Mouse (Mus musculus): ENCODE results near the gene Acot8. TPM values are rescaled to one million over a fixed set of nuclear protein-coding genes. Genes with fewer than 3 reads are reported as not detected.
A peak's percentile ranks its signal among the peaks of the same experiment; 100 is the strongest.

The Acot8 gene
- total RNA-seq, 1 experiment, result 46.4 TPM

DNA sequence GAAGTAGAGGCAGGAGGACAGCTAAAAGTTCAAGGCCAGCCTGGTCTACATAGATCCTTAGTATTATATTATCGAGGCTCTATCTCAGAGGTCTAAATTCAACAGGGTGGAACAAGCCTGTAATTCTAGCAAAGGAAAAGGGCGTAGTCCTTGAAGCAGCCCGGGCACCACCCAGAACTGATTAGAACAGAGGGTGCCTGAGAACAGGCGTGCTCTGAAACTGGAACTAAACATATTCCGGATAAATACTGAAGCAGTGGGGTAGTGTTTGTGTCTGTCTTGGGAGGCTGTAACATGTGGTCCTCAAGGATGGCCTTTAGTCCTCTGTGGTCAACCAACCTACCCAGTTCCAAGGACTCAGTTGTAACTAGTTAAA, 30.7 kb downstream of the Acot8 start:
- Histone ChIP-seq H3K36me3 (ENCODE audit: control insufficient read depth, insufficient read depth, low read length, poor library complexity, severe bottlenecking) (peaks cover 25% of the 10 kb centered on the region), H3K4me1 (ENCODE audit: control insufficient read depth in 2 of 2, insufficient read depth in 2 of 2, low read length in 2 of 2, poor library complexity in 1 of 2) (peaks cover 0 to 16% of the 10 kb centered on the region in 2 experiments; a peak in 2 of 4 replicates), H3K27ac (ENCODE audit: insufficient read depth, low read depth, low read length, poor library complexity, severe bottlenecking) (no peak overlapping the region), H3K4me3 (ENCODE audit: insufficient read depth in 1 of 2, low read depth in 1 of 2, low read length in 2 of 2, poor library complexity in 1 of 2, severe bottlenecking in 1 of 2) (no peak overlapping the region), H3K9ac (ENCODE audit: insufficient read depth, low read depth, low read length, poor library complexity, severe bottlenecking) (no peak overlapping the region), H3K9me3 (ENCODE audit: control insufficient read depth, insufficient read depth, low read depth, low read length) (no peaks in the 10 kb centered on the region)
- TF ChIP-seq ZNF384 (IDR thresholded peaks at IDR 0.05; ENCODE audit: low read depth, low read length) (no peak), MAFK (IDR thresholded peaks at IDR 0.05; ENCODE audit: insufficient read depth, low read depth, low read length) (no peak), CHD2 (IDR thresholded peaks at IDR 0.05; ENCODE audit: low read depth, low read length) (no peak), ZC3H11A (IDR thresholded peaks at IDR 0.05; ENCODE audit: borderline replicate concordance, low read depth, low read length) (no peak), HCFC1 (IDR thresholded peaks at IDR 0.05; ENCODE audit: borderline replicate concordance, insufficient read depth, low read length) (no peak)
- no peak for DNase-seq (ENCODE audit: low read depth, low spot score)
- in situ Hi-C loops (cut with MboI; ENCODE audit: low sequenced_read_pairs in 2 of 2, unreplicated experiment in 2 of 2), result no loop called here

DNA sequence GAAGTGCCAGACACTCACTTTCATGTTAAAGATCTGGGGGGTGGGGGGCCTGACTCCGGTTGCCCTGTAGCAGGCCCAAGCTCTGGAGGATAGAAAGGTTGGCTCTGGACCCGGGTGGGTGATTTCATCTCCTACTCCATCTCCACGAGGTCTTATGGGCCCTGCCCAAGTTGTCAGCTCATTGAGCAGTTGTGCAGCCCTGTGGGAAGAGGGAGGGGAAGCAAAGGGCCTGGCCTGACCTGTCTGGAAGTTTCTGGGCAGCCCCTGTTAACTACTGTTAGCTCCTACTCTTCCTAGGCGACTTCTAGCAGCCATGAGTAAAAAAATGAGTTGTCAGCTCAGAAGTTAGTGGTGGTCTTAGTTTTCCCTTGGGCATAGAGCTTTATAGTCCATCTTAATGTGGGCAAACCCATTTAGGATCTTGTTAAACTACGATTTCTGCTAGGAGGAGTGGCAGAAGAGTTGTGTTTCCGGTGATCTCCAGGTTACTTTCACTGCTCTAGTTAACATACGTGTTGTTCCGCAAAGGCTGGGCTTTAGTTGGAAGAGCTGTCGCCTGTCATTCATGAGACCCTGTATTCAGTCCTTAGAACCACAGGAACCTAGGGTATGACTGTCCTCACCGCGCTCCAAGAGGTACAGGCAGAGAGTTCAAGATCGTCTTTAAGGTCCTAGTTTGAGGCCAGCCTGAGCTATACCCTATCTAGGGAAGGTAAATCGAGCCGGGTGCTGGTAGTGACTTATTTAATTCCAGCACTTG, 31.3 kb downstream of the Acot8 start:
- Histone ChIP-seq H3K27ac (ENCODE audit: insufficient read depth, low read depth, low read length, poor library complexity, severe bottlenecking) (no peak overlapping the region), H3K36me3 (ENCODE audit: control insufficient read depth, insufficient read depth, low read length, poor library complexity, severe bottlenecking) (peaks cover 25% of the 10 kb centered on the region), H3K4me3 (ENCODE audit: insufficient read depth in 1 of 2, low read depth in 1 of 2, low read length in 2 of 2, poor library complexity in 1 of 2, severe bottlenecking in 1 of 2) (no peak overlapping the region), H3K9ac (ENCODE audit: insufficient read depth, low read depth, low read length, poor library complexity, severe bottlenecking) (no peak overlapping the region), H3K9me3 (ENCODE audit: control insufficient read depth, insufficient read depth, low read depth, low read length) (no peaks in the 10 kb centered on the region), H3K4me1 (ENCODE audit: control insufficient read depth in 2 of 2, insufficient read depth in 2 of 2, low read length in 2 of 2, poor library complexity in 1 of 2) (peaks cover 0 to 16% of the 10 kb centered on the region in 2 experiments; a peak in 2 of 4 replicates)
- in situ Hi-C loops (cut with MboI; ENCODE audit: low sequenced_read_pairs in 2 of 2, unreplicated experiment in 2 of 2), result no loop called here
- DNase-seq (ENCODE audit: low read depth, low spot score), result no peak
- TF ChIP-seq ZC3H11A (IDR thresholded peaks at IDR 0.05; ENCODE audit: borderline replicate concordance, low read depth, low read length) (no peak), ZNF384 (IDR thresholded peaks at IDR 0.05; ENCODE audit: low read depth, low read length) (no peak), CHD2 (IDR thresholded peaks at IDR 0.05; ENCODE audit: low read depth, low read length) (no peak), MAFK (IDR thresholded peaks at IDR 0.05; ENCODE audit: insufficient read depth, low read depth, low read length) (no peak), HCFC1 (IDR thresholded peaks at IDR 0.05; ENCODE audit: borderline replicate concordance, insufficient read depth, low read length) (no peak)

GRCm38 (mm10) chr2:164771123-164771522, 33.6 kb downstream of the Acot8 start:
- peak overlapping the region; percentile 98 for H3K9ac ChIP-seq (ENCODE audit: insufficient read depth, low read depth, low read length, poor library complexity, severe bottlenecking)
- peak overlapping the region; percentile 98 to 100 for H3K4me3 ChIP-seq (ENCODE audit: insufficient read depth in 1 of 2, low read depth in 1 of 2, low read length in 2 of 2, poor library complexity in 1 of 2, severe bottlenecking in 1 of 2)
- H3K27ac ChIP-seq (ENCODE audit: insufficient read depth, low read depth, low read length, poor library complexity, severe bottlenecking), result no peak overlapping the region
- no peak for DNase-seq (ENCODE audit: low read depth, low spot score)
- in situ Hi-C loops (cut with MboI; ENCODE audit: low sequenced_read_pairs in 2 of 2, unreplicated experiment in 2 of 2), result no loop called here
- TF ChIP-seq CHD2 (IDR thresholded peaks at IDR 0.05; ENCODE audit: low read depth, low read length) (no peak), ZNF384 (IDR thresholded peaks at IDR 0.05; ENCODE audit: low read depth, low read length) (no peak), ZC3H11A (IDR thresholded peaks at IDR 0.05; ENCODE audit: borderline replicate concordance, low read depth, low read length) (no peak), HCFC1 (IDR thresholded peaks at IDR 0.05; ENCODE audit: borderline replicate concordance, insufficient read depth, low read length) (no peak), MAFK (IDR thresholded peaks at IDR 0.05; ENCODE audit: insufficient read depth, low read depth, low read length) (no peak)
- H3K9me3 ChIP-seq (ENCODE audit: control insufficient read depth, insufficient read depth, low read depth, low read length), result no peaks in the 10 kb centered on the region
- H3K4me1 ChIP-seq (ENCODE audit: control insufficient read depth in 2 of 2, insufficient read depth in 2 of 2, low read length in 2 of 2, poor library complexity in 1 of 2), result peaks cover 0 to 6% of the 10 kb centered on the region in 2 experiments; a peak in 2 of 4 replicates
- peaks cover 39% of the 10 kb centered on the region for H3K36me3 ChIP-seq (ENCODE audit: control insufficient read depth, insufficient read depth, low read length, poor library complexity, severe bottlenecking)

DNA sequence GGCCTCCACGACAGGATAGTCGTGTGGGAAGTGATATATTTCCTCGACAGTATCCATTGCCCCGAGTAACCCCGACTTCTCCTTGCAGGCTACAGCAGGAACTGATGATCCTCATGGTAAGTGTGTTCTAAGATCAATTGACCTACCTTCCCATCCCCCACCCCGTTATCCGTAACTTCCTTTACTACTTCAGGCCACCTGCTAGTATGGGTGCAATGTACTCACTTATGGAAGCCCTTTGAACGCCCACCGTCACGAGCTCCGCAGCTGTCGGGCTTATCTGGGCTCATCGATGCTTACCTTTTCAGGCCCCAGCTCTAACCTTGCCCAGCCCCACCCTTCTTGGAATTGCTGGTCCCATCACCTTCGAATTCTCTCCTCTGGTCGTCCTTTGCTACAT, 34.4 kb downstream of the Acot8 start:
- no peaks in the 10 kb centered on the region for H3K9me3 ChIP-seq (ENCODE audit: control insufficient read depth, insufficient read depth, low read depth, low read length)
- DNase-seq (ENCODE audit: low read depth, low spot score), result no peak
- peaks cover 46% of the 10 kb centered on the region for H3K36me3 ChIP-seq (ENCODE audit: control insufficient read depth, insufficient read depth, low read length, poor library complexity, severe bottlenecking)
- peak overlapping the region; percentile 83 for H3K27ac ChIP-seq (ENCODE audit: insufficient read depth, low read depth, low read length, poor library complexity, severe bottlenecking)
- peaks cover 0 to 6% of the 10 kb centered on the region in 2 experiments; a peak in 2 of 4 replicates for H3K4me1 ChIP-seq (ENCODE audit: control insufficient read depth in 2 of 2, insufficient read depth in 2 of 2, low read length in 2 of 2, poor library complexity in 1 of 2)
- TF ChIP-seq CHD2 (IDR thresholded peaks at IDR 0.05; ENCODE audit: low read depth, low read length), result no peak
- TF ChIP-seq ZC3H11A (IDR thresholded peaks at IDR 0.05; ENCODE audit: borderline replicate concordance, low read depth, low read length), result no peak
- no peak for TF ChIP-seq ZNF384 (IDR thresholded peaks at IDR 0.05; ENCODE audit: low read depth, low read length)
- TF ChIP-seq MAFK (IDR thresholded peaks at IDR 0.05; ENCODE audit: insufficient read depth, low read depth, low read length), result no peak
- TF ChIP-seq HCFC1 (IDR thresholded peaks at IDR 0.05; ENCODE audit: borderline replicate concordance, insufficient read depth, low read length), result no peak
- H3K4me3 ChIP-seq (ENCODE audit: insufficient read depth in 1 of 2, low read depth in 1 of 2, low read length in 2 of 2, poor library complexity in 1 of 2, severe bottlenecking in 1 of 2), result peak overlapping the region; percentile 98 to 100
- in situ Hi-C loops (cut with MboI; ENCODE audit: low sequenced_read_pairs in 2 of 2, unreplicated experiment in 2 of 2), result no loop called here
- peak overlapping the region; percentile 98 for H3K9ac ChIP-seq (ENCODE audit: insufficient read depth, low read depth, low read length, poor library complexity, severe bottlenecking)

Data from ES-E14 (cell line).